Mouse (Mus musculus) kidney, postnatal 0 days (tissue): Measurements from ENCODE around the gene Adamts13. TPM values are rescaled to one million over a fixed set of nuclear protein-coding genes. Genes with fewer than 3 reads are reported as not detected.

Experiments
- ATAC-seq: fragments of 200-750 bp; cut with Nextera tagmentation; replicated peaks from 2 replicates; pipeline ENCODE4 v1.8.0; 2017; ENCODE audit warnings: low read depth, moderate number of reproducible peaks, moderate TSS enrichment, moderate library complexity; ENCODE audit not compliant: low FRiP score
- DNase-seq: peaks from one replicate; pipeline ENCODE4 v3.0.0-alpha.2; 2016; ENCODE audit warnings: low spot score
- H3K27ac ChIP-seq: fragments of 300-500 bp; sonication (generic); 2 replicates; pipeline ENCODE4 v1.5.1; 2014; ENCODE audit warnings: mild to moderate bottlenecking
- H3K27me3 ChIP-seq: fragments of 300-500 bp; sonication (generic); 2 replicates; pipeline ENCODE4 v1.6.1; 2014; ENCODE audit warnings: low read length, mixed read lengths; ENCODE audit not compliant: insufficient read depth
- H3K36me3 ChIP-seq: fragments of 300-500 bp; sonication (generic); 2 replicates; pipeline ENCODE4 v1.6.1; 2014; ENCODE audit warnings: low read length, mixed read lengths; ENCODE audit not compliant: insufficient read depth
- H3K4me1 ChIP-seq: fragments of 300-500 bp; sonication (generic); replicated peaks from 2 replicates; pipeline ENCODE4 v1.6.1; 2014; ENCODE audit warnings: antibody characterized with exemption, low read length, mixed read lengths; ENCODE audit not compliant: insufficient read depth
- H3K4me2 ChIP-seq: fragments of 300-500 bp; sonication (generic); 2 replicates; pipeline ENCODE4 v1.6.1; 2014; ENCODE audit warnings: mild to moderate bottlenecking, low read length, moderate library complexity, mixed read lengths
- H3K4me3 ChIP-seq: fragments of 300-500 bp; sonication (generic); replicated peaks from 2 replicates; pipeline ENCODE4 v1.5.1; 2014; ENCODE audit warnings: low read depth, low read length
- H3K9ac ChIP-seq: fragments of 300-500 bp; sonication (generic); 2 replicates; pipeline ENCODE4 v1.6.1; 2014; ENCODE audit warnings: low read depth, low read length
- H3K9me3 ChIP-seq: fragments of 300-500 bp; sonication (generic); replicated peaks from 2 replicates; pipeline ENCODE4 v1.6.1; 2016; ENCODE audit warnings: low read length, inconsistent platforms, mixed read lengths
- CTCF ChIP-seq: IDR thresholded peaks from 2 replicates; pipeline ENCODE4 v1.5.1; 2016; ENCODE audit warnings: antibody characterized with exemption, low read depth, mild to moderate bottlenecking, moderate library complexity
- WGBS: fragments of 180-500 bp; shearing (Covaris S2); extraction: QIAGEN DNeasy Blood & Tissue Kit; methylation state at CpG from one replicate; pipeline ENCODE4 v1.1.7; 2014; 5-methylcytosine and 5-hydroxymethylcytosine counted together
- polyA plus RNA-seq: library from polyadenylated mRNA; unstranded; fragments of >200 nt; fragmentation: Nextera tagmentation; extraction: Ambion mirVana; gene quantifications from 2 replicates; pipeline ENCODE4 v1.2.1, GENCODE M21; 2015

The Adamts13 gene
- polyA plus RNA-seq, 1 experiment from 2014 or later: 0.13 TPM

GRCm38 (mm10) chr2:26935286-26935685 is 37.9 kb upstream of the Adamts13 start:
- peaks cover 10% of the 10 kb centered on the region; the same call in 1 of the 2 replicates for H3K4me1 ChIP-seq
- no peak overlapping the region for H3K4me3 ChIP-seq
- no peak overlapping the region for H3K9ac ChIP-seq
- DNase-seq (no peak), ATAC-seq (no peak)
- TF ChIP-seq CTCF: no peak
- H3K27me3 ChIP-seq: no peaks in the 10 kb centered on the region
- WGBS: 95% methylated on average over 2 of the region's 2 CpGs
- H3K9me3 ChIP-seq: no peaks in the 10 kb centered on the region
- no peaks in the 10 kb centered on the region for H3K36me3 ChIP-seq
- H3K27ac ChIP-seq: no peak overlapping the region
- no peak overlapping the region for H3K4me2 ChIP-seq

- 74% methylated on average over 1 of the region's 1 CpGs for WGBS
- H3K4me3 ChIP-seq: no peak overlapping the region
- H3K27ac ChIP-seq: no peak overlapping the region
- H3K27me3 ChIP-seq: no peaks in the 10 kb centered on the region
- no peak for TF ChIP-seq CTCF
- DNase-seq (no peak), ATAC-seq (no peak)
- no peaks in the 10 kb centered on the region for H3K9me3 ChIP-seq
- peaks cover 10% of the 10 kb centered on the region; the same call in 1 of the 2 replicates for H3K4me1 ChIP-seq
- no peaks in the 10 kb centered on the region for H3K36me3 ChIP-seq
- no peak overlapping the region for H3K9ac ChIP-seq
- no peak overlapping the region for H3K4me2 ChIP-seq
Observed at GRCm38 (mm10) chr2:26936425-26936824, 36.8 kb upstream of the Adamts13 start.

GRCm38 (mm10) chr2:26941539-26941938 is 31.7 kb upstream of the Adamts13 start:
- H3K9ac ChIP-seq: no peak overlapping the region
- H3K4me3 ChIP-seq: no peak overlapping the region
- DNase-seq (no peak), ATAC-seq (peak; percentile 77)
- TF ChIP-seq CTCF: peak; percentile 43; the same call in 1 of the 2 replicates
- no peaks in the 10 kb centered on the region for H3K9me3 ChIP-seq
- no peaks in the 10 kb centered on the region for H3K36me3 ChIP-seq
- H3K4me1 ChIP-seq: no peaks in the 10 kb centered on the region
- no peak overlapping the region for H3K4me2 ChIP-seq
- no peak overlapping the region for H3K27ac ChIP-seq
- H3K27me3 ChIP-seq: no peaks in the 10 kb centered on the region
- 36% methylated on average over 5 of the region's 5 CpGs for WGBS

GRCm38 (mm10) chr2:26943253-26943652 is 30.0 kb upstream of the Adamts13 start:
- Histone ChIP-seq H3K4me2 (no peak overlapping the region), H3K27ac (no peak overlapping the region), H3K27me3 (no peaks in the 10 kb centered on the region), H3K9ac (no peak overlapping the region), H3K9me3 (no peaks in the 10 kb centered on the region), H3K36me3 (no peaks in the 10 kb centered on the region), H3K4me1 (no peaks in the 10 kb centered on the region), H3K4me3 (no peak overlapping the region)
- TF ChIP-seq CTCF: no peak
- DNase-seq (no peak), ATAC-seq (no peak)
- 75% methylated on average over 3 of the region's 3 CpGs for WGBS

- H3K36me3 ChIP-seq: peaks cover 34% of the 10 kb centered on the region
- H3K9ac ChIP-seq: no peak overlapping the region
- H3K27me3 ChIP-seq: no peaks in the 10 kb centered on the region
- no peak for ATAC-seq
- H3K9me3 ChIP-seq: no peaks in the 10 kb centered on the region
- WGBS: 80% methylated on average over 2 of the region's 2 CpGs
- no peak overlapping the region for H3K27ac ChIP-seq
- no peak overlapping the region for H3K4me3 ChIP-seq
- DNase-seq: no peak
- H3K4me2 ChIP-seq: no peak overlapping the region
- H3K4me1 ChIP-seq: no peaks in the 10 kb centered on the region
- TF ChIP-seq CTCF: no peak
Observed at GRCm38 (mm10) chr2:26950411-26950810, 22.8 kb upstream of the Adamts13 start.

- Histone ChIP-seq H3K27ac (no peak overlapping the region), H3K4me3 (no peak overlapping the region), H3K4me1 (no peaks in the 10 kb centered on the region), H3K36me3 (peaks cover 43% of the 10 kb centered on the region), H3K9me3 (no peaks in the 10 kb centered on the region), H3K9ac (no peak overlapping the region), H3K4me2 (no peak overlapping the region), H3K27me3 (no peaks in the 10 kb centered on the region)
- no peak for DNase-seq
- no peak for ATAC-seq
- TF ChIP-seq CTCF: no peak
- WGBS: 83% methylated on average over 8 of the region's 8 CpGs
Observed at GRCm38 (mm10) chr2:26951346-26951905, 21.8 kb upstream of the Adamts13 start.

GRCm38 (mm10) chr2:26952193-26952592 is 21.0 kb upstream of the Adamts13 start:
- no peak for ATAC-seq
- Histone ChIP-seq H3K4me2 (no peak overlapping the region), H3K9me3 (no peaks in the 10 kb centered on the region), H3K27ac (no peak overlapping the region), H3K4me1 (no peaks in the 10 kb centered on the region), H3K4me3 (no peak overlapping the region), H3K36me3 (peaks cover 46% of the 10 kb centered on the region), H3K9ac (no peak overlapping the region), H3K27me3 (no peaks in the 10 kb centered on the region)
- WGBS: 87% methylated on average over 4 of the region's 4 CpGs
- no peak for TF ChIP-seq CTCF
- no peak for DNase-seq
